Mouse (Mus musculus): Measurements from ENCODE around the gene Chst1. TPM values are rescaled to one million over a fixed set of nuclear protein-coding genes. Genes with fewer than 3 reads are reported as not detected.

Chst1 gene
- 43.6 and 77.9 TPM in 2 replicates for polyA plus RNA-seq (2012; rRNA removed)

DNA sequence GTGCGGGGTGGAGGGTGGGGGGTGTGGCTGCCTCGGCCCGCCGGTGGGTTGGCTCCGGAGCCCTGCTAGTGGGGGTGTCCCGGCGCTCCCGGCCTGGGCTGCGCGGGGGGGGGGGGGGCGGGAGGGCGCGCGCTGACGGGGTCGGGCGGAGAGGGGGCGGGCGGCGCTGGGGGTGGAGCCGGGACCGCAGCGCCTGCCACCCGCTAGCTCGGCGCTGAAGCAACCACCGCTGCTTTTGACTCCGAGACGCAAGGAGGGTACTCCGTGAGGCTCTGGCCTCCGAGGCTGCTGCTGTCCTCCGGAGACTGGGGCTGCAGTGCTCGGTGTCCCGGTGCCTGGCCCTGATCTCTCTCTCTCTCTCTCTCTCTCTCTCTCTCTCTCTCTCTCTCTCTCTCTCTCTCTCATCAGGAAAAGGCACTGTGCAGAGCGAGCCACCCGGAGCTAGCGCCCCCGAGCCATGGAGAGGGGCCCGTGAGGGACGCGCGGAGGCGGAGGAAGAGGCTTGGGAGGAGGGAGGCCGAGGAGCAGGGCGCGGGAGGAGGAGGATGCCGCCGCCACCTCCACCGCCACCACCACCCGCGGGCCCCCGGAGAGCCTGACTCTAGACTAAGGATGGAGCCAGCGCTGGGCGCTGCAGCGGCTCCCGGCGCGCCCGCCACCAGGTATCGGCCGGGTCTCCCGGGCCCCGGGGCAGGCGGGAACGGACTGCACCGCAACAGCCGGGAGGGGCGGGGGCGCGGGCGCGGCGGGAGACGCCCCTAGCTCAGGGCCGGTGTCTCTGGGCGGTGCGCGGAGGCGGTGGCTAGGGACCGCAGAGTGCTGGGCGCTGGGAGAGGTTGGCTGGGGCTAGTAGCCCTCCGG lies at the start of gene Chst1:
TSS of gene Chst1 (plus strand) at position 221 of the 861 bp plus-strand sequence.
- DNase-seq (ENCODE audit: low read depth): no peak

DNA sequence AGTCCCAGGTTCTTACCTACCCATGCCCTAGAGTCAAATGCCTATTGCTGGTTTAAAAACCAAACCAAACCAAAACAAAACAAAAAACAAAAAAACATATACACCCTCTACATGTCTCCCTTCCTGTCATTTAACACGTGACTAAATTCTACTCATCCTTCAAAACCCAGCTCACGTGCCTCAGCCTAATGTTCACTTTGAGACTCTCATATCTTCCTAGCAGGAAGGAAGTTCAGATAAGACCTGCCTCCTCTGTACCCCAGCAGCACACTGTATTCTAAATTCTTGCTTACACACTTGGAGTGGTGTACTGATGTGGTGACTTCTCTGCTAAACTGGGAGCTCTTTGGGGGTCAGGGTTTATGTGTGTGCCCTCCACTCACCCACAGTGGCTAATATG lies 49.5 kb upstream of the Chst1 start:
- no peak for DNase-seq (ENCODE audit: low read depth)

DNA sequence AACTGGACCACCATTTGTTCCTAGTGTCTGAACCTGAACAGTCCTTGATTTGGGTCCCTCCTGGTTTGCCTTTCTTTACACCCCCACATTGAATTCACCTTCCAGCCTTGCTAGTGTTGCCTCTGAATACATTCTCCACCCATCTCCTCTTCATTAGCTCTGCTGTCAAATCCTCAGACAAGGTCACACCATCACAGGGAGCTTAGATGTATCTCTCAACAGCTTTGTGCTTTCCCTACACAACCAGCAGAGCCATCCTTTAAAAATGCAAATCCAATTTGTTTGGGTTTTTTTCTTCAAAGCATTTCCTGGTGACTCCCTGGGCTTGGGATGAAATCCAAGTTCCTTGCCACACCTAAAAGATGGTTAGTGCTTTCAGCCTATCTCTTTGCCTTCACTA lies 45.0 kb upstream of the Chst1 start:
- no peak for DNase-seq (ENCODE audit: low read depth)

DNA sequence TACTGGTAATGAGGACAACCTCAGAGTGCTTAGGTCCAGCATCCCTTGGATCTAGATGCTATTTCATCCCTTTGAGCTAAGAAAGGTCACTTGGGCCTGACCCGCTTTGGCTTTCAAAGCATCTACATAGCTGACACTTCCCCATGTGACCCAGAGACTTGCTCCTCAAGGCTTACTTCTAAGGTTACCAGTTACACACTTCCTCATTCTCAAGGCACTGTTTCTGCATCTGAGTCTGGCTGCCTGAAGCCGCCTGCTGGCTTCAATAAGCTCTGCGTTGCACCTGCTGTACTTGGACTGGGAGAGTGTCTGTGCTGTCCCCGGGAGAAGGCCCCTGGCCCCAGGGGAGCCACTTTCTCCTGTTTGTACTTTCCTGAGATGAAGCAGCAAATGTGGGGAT lies 36.6 kb upstream of the Chst1 start:
- DNase-seq (ENCODE audit: low read depth): no peak

DNA sequence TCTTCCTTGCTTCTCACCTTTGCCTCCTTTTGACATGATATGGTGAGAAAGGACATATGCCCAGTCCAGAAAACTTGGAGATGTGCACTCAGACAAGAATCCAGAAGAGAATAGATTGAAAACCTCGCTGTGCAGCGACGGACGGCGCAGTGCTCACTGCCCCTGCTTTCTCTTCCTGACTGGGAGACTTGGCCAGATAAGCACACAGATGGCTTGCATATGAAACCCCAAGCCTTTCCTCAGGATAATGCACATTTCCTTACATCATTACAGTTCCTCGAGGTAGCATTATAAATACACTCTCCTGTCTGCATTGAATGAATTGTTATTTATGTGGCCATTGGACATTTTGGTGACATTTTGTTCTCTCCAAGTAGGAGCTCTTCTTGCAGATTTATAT lies 28.9 kb upstream of the Chst1 start:
- no peak for DNase-seq (ENCODE audit: low read depth)

DNA sequence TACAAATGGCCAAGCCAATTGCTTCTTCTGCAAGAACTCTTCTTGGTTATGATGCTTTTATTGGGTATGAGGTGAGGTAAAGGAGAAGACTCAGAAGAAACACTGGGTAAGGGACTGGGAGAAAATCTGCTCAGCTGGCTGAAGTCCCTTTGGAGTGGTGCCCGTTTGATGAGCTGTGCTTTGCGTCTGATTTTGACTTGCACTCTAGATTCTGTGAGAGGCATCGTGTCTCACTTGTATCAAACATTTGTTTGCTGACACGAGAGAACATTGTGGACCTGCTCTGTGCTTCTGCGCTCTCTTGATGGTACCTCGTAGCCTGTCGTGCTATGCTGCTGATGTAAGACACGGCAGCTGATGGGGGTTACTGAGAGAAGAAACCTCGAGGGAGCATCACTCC lies 21.7 kb upstream of the Chst1 start:
- no peak for DNase-seq (ENCODE audit: low read depth)

DNA sequence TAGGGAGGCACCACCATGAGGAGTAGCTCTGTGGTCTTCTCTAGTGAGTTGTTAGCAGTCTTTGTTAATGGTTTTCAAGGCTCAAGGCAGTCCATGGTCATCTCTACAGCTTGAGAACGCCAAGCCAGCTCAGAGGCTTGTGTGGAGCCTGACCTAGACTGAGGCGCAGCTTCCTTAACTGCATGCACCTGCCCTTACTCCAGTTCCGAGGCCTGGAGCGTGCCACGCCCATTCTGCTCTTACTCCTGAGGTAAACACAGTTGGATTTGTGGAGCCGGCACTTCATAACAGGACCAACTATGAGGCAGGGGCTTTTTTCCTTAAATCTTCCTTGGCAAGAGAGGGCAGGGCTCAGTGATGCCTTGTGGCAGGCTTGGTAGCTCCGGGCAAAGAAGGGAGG lies 18.2 kb upstream of the Chst1 start:
- DNase-seq (ENCODE audit: low read depth): no peak

DNA sequence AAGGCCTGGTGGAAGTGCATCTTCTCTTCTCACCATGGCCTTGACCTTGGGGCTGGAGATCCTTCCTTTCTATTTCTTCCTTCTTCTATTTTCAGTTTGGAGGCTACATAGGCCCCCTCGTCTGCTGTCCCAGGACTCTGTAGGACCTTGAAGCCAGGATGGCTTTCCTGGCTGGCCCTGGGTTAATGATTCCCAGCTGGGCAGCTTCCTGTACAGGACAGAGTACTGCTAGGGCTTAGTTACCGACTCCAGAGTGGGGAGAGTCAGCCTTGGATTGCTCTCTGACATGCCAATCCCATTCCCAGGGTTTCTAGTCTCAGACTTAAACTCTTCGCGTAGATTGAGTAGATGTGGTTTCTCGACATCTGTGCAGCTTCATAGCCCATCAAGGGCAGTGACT lies 16.9 kb upstream of the Chst1 start:
- DNase-seq (ENCODE audit: low read depth): no peak

DNA sequence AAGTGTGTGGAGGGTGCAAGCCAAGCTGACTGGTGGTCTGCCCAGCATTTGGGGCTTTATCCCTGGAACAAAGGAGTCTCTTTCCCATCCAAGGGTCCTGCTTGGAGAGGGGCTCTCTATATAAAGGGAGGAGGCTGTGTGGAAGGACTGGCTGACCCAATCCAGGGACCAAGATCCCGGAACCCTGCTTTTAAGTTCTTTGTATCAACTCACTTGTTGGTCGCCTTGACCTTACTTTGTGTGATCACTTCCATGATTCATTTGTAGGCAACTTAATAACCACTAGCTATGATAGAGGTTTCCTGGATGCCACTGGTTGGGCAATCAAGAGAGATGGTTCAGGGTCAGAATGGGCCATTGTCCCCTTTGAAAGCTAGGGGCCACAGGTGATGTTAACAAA lies 11.7 kb upstream of the Chst1 start:
- DNase-seq (ENCODE audit: low read depth): no peak

DNA sequence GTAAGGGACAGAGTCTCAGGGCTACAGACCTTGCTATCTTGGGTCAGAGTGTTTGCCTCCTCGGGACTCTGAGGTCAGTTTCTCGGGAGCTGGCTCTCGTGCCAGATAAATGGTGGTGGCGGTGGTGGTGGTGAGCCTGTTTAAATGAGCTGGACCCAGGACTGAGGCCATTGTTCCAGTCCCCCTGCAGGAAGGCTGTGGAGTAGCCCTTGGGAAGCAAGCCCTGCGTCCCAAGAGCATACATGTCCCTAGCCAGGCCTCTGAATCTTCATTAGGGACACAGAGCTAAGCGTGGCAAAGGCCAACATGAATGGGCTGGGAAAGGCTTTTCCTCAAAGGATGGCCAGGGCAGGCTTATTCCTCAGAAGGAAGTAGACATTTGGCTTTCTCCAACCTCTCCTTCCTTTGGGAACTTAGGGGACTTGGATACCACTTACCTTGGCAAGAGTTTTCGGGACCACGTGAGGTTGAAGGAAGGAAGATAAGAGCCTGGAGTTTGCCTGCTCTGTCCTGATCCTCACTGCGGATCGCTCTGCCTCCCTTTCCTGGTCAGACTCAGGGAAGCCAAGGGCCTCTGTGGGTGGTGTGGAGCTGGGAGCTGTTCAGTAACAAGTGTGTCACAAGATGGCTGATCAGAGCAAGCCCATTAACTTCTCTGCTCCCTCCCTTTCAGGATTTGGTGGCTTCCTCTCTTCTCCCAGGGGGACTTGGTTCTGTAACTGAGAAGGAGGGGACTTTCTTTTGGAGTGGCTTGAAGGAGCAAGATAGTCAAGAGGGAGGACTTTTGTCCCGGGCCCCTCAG lies 4.4 kb upstream of the Chst1 start:
- no peak for DNase-seq (ENCODE audit: low read depth)

DNA sequence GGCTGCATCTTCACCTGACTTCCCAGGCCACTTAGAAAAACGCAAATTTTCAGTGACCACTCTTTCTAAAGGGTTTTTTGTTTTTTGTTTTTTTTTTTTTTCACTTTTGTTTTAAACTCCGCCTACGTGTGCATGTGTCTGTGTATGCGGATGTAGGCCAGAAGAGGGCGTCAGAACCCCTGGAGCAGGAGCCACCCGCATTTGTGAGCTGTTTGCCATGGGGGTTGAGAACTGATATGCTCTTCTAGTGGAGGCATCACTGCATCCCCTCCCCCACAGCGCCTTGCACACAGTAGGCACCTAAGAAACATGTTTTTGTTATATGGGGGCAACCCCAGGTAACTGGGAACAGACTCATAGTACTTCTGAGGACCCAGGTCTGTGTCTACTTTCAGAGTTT lies 2.2 kb upstream of the Chst1 start:
- no peak for DNase-seq (ENCODE audit: low read depth)

DNA sequence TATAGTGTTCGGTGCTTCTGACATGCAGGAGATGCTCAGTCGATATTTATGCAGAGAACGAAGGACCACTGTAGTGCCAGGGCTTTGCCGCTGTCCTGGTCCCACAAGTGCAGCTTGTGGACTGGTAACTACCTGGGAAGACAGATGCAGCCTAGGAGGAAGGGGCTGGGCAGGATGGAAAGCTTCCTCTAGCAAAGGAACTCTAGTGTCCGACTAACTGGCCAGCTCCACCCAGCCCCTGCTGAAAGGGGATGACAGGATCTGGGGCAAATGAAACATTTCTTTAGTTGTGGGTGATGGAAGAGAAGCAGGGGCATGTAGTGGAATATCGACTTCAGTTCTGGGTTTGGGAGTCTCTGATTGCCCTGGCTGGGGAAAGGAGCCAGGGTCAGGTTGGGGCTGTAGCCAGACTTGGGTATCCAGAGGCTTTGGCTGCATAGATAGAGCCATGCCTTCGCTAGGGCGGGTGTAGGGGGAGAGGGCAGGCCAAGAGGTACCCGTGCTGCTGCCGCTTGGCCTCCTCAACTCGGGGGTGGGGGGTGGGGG lies 493 bp upstream of the Chst1 start:
- no peak for DNase-seq (ENCODE audit: low read depth)

DNA sequence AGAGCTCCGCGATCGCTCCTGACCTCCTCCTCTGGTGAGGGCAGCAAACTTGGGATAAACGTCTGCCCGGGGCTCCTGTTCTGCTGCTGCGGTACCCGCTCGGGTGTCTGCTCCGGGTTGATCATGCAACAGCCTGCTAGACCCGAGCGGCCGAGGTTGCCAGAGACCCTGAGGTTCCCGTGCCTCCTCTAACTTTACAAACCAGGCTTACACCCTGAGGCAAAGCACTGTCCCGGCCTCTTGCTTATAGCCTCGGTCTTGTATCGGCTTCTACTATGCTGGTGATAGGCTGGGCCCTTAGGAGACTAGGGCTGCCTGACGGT lies 802 bp downstream of the Chst1 start:
- no peak for DNase-seq (ENCODE audit: low read depth)

DNA sequence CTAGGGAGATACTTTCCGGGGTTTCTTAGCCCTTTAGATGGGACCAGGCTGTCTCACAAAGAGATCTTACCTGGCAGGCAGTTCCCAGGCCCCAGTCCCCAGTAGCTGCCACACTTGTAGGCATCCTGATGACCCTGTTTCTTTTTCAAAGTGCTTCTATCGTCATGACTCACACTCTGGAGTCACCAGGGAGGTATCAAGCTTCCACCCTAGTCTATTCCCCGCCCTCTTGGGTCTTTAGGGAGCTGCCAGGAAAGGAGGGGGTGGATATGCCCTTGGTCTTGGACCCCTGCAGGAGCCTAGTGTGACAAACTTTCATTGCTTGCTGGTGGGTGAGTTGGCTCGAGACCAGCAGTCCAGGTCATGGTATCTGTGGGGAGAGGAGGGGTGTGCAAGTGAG lies 1.7 kb downstream of the Chst1 start:
- no peak for DNase-seq (ENCODE audit: low read depth)

DNA sequence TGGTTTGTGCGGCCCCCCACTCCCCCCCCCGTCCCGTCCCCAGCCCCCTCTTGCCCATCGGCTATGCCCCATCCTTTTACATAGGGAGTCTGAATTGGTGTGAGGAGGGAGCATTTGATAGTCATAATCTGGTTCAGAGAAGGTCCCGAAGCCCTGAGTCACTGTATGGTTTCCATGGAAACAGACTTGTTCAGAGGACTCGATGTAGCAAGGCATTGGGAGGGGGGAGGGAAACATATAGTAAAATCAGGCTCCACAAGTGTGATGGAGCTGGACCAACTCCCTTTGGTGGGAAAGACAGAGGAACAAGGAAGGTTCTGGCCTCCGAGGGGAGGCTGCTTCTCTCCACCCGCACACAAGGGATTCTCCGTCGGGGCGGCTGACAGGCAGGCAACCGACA lies 2.6 kb downstream of the Chst1 start:
- no peak for DNase-seq (ENCODE audit: low read depth)

DNA sequence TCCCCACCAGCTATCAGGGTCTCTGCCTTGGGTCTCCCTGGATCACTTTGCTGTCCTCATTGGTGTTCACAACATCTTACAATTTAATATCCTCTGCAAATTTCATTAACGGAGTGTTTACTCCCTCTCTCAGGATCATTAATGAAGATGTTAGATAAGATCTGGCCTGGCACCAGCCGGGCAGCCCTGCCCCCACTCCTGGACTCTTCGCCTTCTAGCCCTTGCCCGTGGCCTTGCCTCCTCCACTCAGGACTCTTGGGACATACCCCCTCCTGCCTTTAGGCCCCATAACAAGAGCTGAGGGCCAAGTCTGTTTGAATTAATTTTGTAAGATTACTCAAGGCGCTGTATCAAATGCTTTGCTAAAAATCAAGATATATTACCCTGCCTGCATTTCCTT lies 4.1 kb downstream of the Chst1 start:
- DNase-seq (ENCODE audit: low read depth): no peak

DNA sequence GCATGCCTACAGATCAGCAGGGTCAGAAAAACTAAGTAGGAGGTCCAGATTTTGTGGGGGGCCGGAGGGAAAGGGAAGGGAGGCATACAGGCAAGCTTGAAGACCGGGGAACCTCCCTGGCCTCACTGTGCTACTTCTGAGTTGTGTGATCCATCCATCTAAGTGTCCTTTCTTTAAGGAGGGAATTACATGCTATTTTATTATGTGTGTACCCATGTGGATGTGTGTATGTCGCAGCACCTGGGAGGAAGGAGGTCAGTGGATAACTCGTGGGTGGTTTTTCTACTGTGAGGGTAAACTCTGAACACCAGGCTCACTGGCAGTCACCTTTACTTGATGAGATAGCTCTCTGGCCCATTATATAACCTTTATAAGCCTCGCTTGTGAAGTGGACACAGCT lies 5.1 kb downstream of the Chst1 start:
- no peak for DNase-seq (ENCODE audit: low read depth)

DNA sequence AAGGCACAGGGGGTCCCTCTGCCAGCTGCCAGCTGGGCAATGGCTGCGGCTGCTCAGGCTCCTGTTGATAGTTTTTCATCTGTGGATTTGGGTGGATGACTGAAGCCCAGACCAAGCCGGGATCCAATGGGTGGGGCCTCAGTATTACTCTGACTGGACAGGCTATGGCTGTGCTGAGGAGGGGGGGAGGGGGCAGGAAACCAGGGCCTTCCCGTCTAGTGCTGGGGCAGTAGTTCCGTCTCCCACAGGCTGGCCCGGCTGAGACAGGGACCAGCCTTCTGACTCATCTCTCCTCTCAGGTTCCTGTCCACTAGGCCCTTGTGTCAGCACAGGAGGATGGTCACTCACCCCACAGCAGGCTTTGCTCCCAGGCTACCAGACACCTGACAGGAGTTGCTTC lies 6.5 kb downstream of the Chst1 start:
- no peak for DNase-seq (ENCODE audit: low read depth)

DNA sequence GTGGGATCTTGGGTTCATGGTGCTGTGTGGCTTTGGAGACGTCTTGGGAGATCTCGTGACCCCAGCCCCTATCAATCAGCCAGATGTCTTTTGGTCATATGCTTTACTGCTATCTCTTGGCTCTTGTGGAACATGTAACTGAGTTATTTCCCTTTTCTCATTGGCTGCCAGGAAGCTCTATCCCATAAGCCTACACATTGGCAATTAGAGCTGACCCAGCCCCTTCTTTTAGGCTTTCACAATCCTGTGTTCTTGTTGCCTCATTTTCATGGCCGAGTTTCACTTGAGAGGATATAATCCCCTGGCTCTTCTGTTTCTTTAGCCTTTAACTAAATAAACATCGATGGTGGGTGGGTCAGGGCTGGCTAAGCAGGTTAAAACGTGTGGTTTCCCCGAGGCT lies 7.6 kb downstream of the Chst1 start:
- DNase-seq (ENCODE audit: low read depth): peak; percentile 88

DNA sequence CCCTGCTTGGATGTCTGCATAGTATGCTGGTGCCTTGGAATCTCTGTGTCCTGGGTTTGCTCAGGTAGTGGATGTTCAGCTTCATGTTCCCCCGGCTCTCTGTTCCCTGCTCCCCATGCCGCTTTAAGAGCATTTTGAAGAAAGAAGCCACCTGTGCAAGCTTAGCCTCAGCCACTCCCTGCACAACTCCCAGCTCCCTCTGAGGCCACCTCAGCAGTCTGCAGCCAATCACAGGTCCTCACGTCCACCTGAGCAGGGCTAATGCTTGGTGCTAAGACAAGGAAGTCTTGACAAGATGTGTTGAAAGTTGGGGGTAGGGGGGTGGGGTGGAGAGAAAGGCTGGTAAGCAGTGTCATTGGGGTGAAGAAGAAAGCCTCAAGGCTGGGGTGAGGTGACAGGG lies 8.1 kb downstream of the Chst1 start:
- no peak for DNase-seq (ENCODE audit: low read depth)

DNA sequence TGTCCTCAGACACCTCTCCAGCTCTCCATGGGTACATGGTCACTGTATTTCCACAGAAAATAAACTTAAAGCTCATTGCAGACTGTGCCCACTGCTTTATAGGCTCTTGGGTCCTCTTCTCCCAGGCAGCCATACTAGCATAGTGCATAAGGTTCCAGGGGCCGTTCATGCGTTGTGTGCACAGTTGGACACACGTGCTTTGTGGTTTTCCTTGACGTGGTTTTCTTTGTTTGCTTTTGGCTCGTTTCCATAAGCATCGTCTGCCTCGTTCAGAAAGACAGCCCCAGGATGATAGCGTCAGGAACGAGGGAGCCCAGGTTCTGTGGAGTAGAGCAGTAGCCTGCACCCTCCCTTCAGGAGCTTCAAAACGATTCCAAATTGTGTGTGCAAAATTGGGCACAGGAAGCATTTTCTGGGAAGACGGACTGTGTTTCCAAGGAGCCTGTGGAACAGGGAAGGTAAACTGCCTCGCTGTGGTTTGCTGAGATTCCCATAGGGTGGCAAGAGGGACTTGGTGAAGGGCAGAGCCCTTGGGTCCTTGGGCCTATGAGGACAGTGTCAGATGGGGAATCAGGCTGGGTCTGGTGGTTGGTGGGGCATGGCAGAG lies 8.6 kb downstream of the Chst1 start:
- DNase-seq (ENCODE audit: low read depth): no peak

DNA sequence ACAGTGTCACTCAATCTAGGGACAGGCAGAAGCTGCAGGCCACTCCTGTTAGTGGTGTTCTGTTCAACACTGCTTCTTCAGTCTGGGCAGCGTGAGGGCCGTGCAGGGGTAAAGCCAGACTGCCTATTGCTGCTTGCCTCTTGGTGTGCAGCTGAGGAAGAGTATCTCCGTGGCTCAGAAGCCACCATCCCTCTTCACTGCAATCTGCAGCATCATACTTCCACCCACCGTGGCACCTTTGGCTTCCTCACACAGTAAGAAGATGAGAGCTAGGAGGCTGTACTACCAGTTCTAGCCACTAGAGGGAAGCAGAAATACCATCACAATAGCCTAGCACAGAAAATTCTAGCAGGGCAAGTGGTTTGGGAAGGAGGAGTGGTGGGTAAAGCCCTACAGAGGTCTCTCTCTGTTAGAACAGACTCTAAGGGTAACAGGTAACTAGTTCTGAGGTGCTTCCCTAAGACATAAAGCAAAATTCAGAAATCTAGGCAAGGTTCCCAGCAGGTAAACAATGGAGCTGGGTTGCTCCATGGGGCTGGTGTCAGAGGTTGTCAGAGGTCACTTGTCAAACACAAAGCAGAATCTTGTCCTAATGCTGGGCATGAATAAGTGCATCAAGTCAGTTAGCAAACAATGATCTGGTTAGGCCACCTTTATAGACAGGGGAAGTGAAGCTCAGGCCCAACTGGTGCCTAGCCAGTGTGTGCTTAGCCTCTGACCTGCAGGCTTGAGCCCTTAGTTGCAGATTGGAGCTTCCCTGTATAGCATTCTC lies 9.5 kb downstream of the Chst1 start:
- no peak for DNase-seq (ENCODE audit: low read depth)
